Mouse (Mus musculus): ENCODE measurements at regions not wholly inside any gene's neighbourhood (a gene's known extent, or its start where the extent isn't known, plus 50 kb on each side); places are given as distances from the start of the nearest gene placed in this dataset.
"Not testable (repeated sequence)": the region's sequence is repeated elsewhere in the genome, so short reads cannot be mapped to it uniquely, and the experiment has no call there.

DNA sequence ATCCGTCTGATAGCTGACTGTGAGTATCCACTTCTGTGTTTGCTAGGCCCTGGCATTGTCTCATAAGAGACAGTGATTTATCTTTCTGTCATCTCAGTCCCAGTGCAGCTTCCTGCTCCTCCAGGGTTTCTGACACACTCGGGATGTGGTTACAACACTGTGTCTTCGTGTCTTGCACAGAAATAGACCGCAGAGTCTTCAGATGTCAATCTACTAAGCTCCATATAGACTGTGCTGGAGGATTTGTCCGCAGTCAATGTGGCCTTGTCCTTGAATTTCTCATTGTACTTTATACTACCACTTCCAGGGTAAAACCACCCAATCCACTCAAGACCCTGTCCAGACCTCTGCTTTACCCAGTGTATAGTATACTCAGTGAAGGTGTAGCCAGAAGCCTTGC, 601.3 kb upstream of the Zfp386 start:
- not testable (repeated sequence) for H3K27ac ChIP-seq; H3K36me3 ChIP-seq; H3K9me3 ChIP-seq (replicated peaks); DNase-seq; H3K4me1 ChIP-seq (replicated peaks); H3K4me3 ChIP-seq (replicated peaks); H3K27me3 ChIP-seq; H3K9ac ChIP-seq; ATAC-seq (ENCODE audit: low read depth); H3K4me2 ChIP-seq
- 42% methylated on average over 2 of the region's 5 CpGs for WGBS (ENCODE audit: insufficient replicate concordance)

DNA sequence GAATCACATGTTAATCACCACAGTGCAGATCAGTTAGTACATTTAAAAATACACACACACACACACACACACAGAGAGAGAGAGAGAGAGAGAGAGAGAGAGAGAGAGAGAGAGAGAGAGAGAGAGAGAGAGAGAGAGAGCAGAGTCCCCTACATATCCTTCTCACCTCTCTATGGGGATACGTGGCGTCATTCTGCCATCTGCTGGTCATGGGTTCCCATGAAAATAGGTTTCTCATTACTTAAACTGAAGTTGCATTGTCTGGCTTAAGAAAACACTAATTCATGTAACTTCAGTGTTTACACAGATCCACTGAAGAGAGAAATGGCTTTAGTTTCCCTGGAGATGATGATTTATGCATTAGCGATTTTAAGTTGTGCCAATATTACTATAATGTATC, 594.9 kb upstream of the Zfp386 start:
- not testable (repeated sequence) for ATAC-seq (ENCODE audit: low read depth); H3K36me3 ChIP-seq; H3K9me3 ChIP-seq (replicated peaks); H3K4me1 ChIP-seq (replicated peaks); DNase-seq; H3K27ac ChIP-seq; H3K4me3 ChIP-seq (replicated peaks); H3K9ac ChIP-seq; H3K4me2 ChIP-seq; H3K27me3 ChIP-seq
- WGBS (ENCODE audit: insufficient replicate concordance): 41% methylated on average over 3 of the region's 3 CpGs

DNA sequence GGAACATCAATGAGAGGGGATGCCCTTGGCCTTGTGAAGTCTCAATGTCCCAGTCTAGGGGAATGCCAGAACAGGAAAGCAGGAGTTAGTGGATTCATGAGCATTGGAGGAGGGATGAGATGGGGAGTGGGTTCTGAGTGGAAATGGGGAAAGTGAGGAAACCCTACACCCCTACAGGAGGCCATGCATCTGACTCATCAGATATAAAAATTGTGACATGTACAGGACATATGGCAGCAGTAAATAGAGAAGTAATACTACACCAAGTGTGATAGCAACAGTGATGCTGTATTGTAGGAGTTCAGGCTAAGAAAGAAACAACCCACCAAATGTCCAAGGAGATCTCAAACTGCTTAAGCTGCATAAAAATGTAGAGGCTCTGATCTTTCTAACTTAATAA, 582.7 kb upstream of the Zfp386 start:
- H3K9ac ChIP-seq; H3K36me3 ChIP-seq; ATAC-seq (ENCODE audit: low read depth): not testable (repeated sequence)

GRCm38 (mm10) chr12:115468015-115468414, 579.5 kb upstream of the Zfp386 start:
- 17% methylated on average over 4 of the region's 4 CpGs for WGBS (ENCODE audit: insufficient replicate concordance)
- not testable (repeated sequence) for ATAC-seq (ENCODE audit: low read depth)

More for the DNA sequence above, 582.7 kb upstream of the Zfp386 start:
- not testable (repeated sequence) for H3K9me3 ChIP-seq (replicated peaks); DNase-seq; H3K4me3 ChIP-seq (replicated peaks); H3K27me3 ChIP-seq; H3K4me2 ChIP-seq; H3K4me1 ChIP-seq (replicated peaks); H3K27ac ChIP-seq

GRCm38 (mm10) chr12:115468569-115468968, 579.0 kb upstream of the Zfp386 start:
- H3K9ac ChIP-seq; H3K4me1 ChIP-seq (replicated peaks); H3K4me2 ChIP-seq; H3K4me3 ChIP-seq (replicated peaks); DNase-seq; H3K27ac ChIP-seq; H3K36me3 ChIP-seq; H3K27me3 ChIP-seq; H3K9me3 ChIP-seq (replicated peaks); ATAC-seq (ENCODE audit: low read depth): not testable (repeated sequence)

More at GRCm38 (mm10) chr12:115468015-115468414, 579.5 kb upstream of the Zfp386 start:
- not testable (repeated sequence) for H3K4me3 ChIP-seq (replicated peaks); H3K36me3 ChIP-seq; H3K9ac ChIP-seq; H3K9me3 ChIP-seq (replicated peaks); DNase-seq; H3K27ac ChIP-seq; H3K27me3 ChIP-seq; H3K4me2 ChIP-seq; H3K4me1 ChIP-seq (replicated peaks)

GRCm38 (mm10) chr12:115498865-115499264, 548.7 kb upstream of the Zfp386 start:
- Histone ChIP-seq H3K4me1 (replicated peaks) (no peaks in the 10 kb centered on the region), H3K9me3 (replicated peaks) (no peaks in the 10 kb centered on the region), H3K4me3 (replicated peaks) (no peak overlapping the region), H3K4me2 (no peak overlapping the region), H3K27ac (no peak overlapping the region), H3K9ac (no peak overlapping the region), H3K27me3 (no peaks in the 10 kb centered on the region), H3K36me3 (no peaks in the 10 kb centered on the region)
- 47% methylated on average over 1 of the region's 1 CpGs for WGBS (ENCODE audit: insufficient replicate concordance)
- no peak for DNase-seq
- ATAC-seq (ENCODE audit: low read depth): no peak

- not testable (repeated sequence) for H3K27ac ChIP-seq; H3K36me3 ChIP-seq; H3K4me3 ChIP-seq (replicated peaks); H3K9me3 ChIP-seq (replicated peaks); H3K4me2 ChIP-seq; ATAC-seq (ENCODE audit: low read depth); H3K27me3 ChIP-seq; H3K4me1 ChIP-seq (replicated peaks); DNase-seq; H3K9ac ChIP-seq
- WGBS (ENCODE audit: insufficient replicate concordance): 39% methylated on average over 3 of the region's 3 CpGs
Measured at GRCm38 (mm10) chr12:115507285-115507684, 540.2 kb upstream of the Zfp386 start.

GRCm38 (mm10) chr12:115508615-115509342, 538.7 kb upstream of the Zfp386 start:
- H3K4me1 ChIP-seq (replicated peaks); H3K4me2 ChIP-seq; H3K4me3 ChIP-seq (replicated peaks); H3K9ac ChIP-seq; ATAC-seq (ENCODE audit: low read depth); H3K36me3 ChIP-seq; H3K27me3 ChIP-seq; DNase-seq; H3K9me3 ChIP-seq (replicated peaks); H3K27ac ChIP-seq: not testable (repeated sequence)
- WGBS (ENCODE audit: insufficient replicate concordance): 19% methylated on average over 1 of the region's 1 CpGs

- WGBS (ENCODE audit: insufficient replicate concordance): 49% methylated on average over 2 of the region's 2 CpGs
- H3K4me1 ChIP-seq (replicated peaks); DNase-seq; H3K27me3 ChIP-seq; H3K9ac ChIP-seq; H3K4me2 ChIP-seq; ATAC-seq (ENCODE audit: low read depth); H3K9me3 ChIP-seq (replicated peaks); H3K27ac ChIP-seq; H3K4me3 ChIP-seq (replicated peaks); H3K36me3 ChIP-seq: not testable (repeated sequence)
Measured at GRCm38 (mm10) chr12:115518778-115519541, 528.6 kb upstream of the Zfp386 start.

GRCm38 (mm10) chr12:115527065-115527464, 520.5 kb upstream of the Zfp386 start:
- DNase-seq (no peak), ATAC-seq (ENCODE audit: low read depth) (no peak)
- Histone ChIP-seq H3K9ac (no peak overlapping the region), H3K27ac (no peak overlapping the region), H3K4me3 (replicated peaks) (no peak overlapping the region), H3K27me3 (no peaks in the 10 kb centered on the region), H3K4me1 (replicated peaks) (no peaks in the 10 kb centered on the region), H3K4me2 (no peak overlapping the region), H3K9me3 (replicated peaks) (peaks cover 2% of the 10 kb centered on the region; the same call in 1 of the 2 replicates), H3K36me3 (no peaks in the 10 kb centered on the region)
- WGBS (ENCODE audit: insufficient replicate concordance): 65% methylated on average over 3 of the region's 3 CpGs

- H3K27me3 ChIP-seq: no peaks in the 10 kb centered on the region
- DNase-seq: no peak
- H3K4me2 ChIP-seq: no peak overlapping the region
- WGBS (ENCODE audit: insufficient replicate concordance): 54% methylated on average over 2 of the region's 2 CpGs
- H3K9me3 ChIP-seq (replicated peaks): peaks cover 4% of the 10 kb centered on the region
- no peaks in the 10 kb centered on the region for H3K4me1 ChIP-seq (replicated peaks)
- ATAC-seq (ENCODE audit: low read depth): no peak
- H3K27ac ChIP-seq: no peak overlapping the region
- H3K9ac ChIP-seq: no peak overlapping the region
- no peaks in the 10 kb centered on the region for H3K36me3 ChIP-seq
- H3K4me3 ChIP-seq (replicated peaks): no peak overlapping the region
Measured at GRCm38 (mm10) chr12:115542482-115542881, 505.0 kb upstream of the Zfp386 start.

- H3K4me3 ChIP-seq (replicated peaks); H3K27ac ChIP-seq; H3K4me1 ChIP-seq (replicated peaks); H3K36me3 ChIP-seq; H3K9me3 ChIP-seq (replicated peaks); ATAC-seq (ENCODE audit: low read depth); H3K9ac ChIP-seq; DNase-seq; H3K4me2 ChIP-seq; H3K27me3 ChIP-seq: not testable (repeated sequence)
- WGBS (ENCODE audit: insufficient replicate concordance): 45% methylated on average over 4 of the region's 4 CpGs
Measured at GRCm38 (mm10) chr12:115566878-115567277, 480.6 kb upstream of the Zfp386 start.
